Mouse (Mus musculus): Measurements from ENCODE around the gene Cblc. TPM values are rescaled to one million over a fixed set of nuclear protein-coding genes. Genes with fewer than 3 reads are reported as not detected.

The Cblc gene
- polyA plus RNA-seq, 1 experiment from 2014 or later: not detected

DNA sequence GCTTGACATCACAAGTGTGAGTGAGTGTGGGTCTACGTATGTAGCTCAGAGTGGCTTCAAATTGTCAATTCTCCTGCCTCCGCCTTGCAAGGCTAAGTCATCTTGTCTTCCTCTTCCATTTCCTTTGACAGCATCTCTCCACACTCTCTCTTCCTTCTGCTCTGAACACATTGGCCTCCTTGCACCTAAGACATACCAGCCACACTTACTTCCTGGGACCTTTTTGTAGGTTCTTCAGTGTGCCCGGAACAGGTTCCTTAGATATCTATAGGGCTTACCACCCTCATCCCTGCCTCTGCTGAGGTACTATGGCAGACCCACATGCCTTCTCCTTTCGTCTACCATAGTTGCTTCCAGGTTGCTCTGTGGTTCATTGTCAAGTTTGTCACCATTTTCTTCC is 16.6 kb upstream of the Cblc start:
- peaks cover 21% of the 10 kb centered on the region for H3K4me1 ChIP-seq (replicated peaks; ENCODE audit: control insufficient read depth, insufficient read depth, low read length)
- no peak for ATAC-seq

DNA sequence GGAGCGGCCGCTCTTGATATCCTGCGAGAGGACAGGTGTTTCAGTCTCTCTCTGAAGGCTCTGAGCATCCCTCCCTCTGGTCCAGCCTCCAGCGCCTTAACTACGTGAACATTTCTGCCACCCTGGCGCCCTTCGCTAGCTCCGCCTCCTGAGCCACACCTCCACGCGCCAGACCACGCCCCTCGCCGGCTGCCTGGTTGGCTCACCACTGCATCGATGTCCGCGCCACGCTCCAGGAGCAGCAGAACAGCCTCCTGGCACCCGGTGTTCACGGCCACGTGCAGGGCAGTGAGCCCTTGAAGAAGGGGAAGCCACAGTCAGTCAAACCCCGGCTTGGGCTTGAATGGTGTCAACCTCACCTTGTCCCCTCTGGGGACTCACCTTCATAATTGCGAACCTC is 14.5 kb upstream of the Cblc start:
- Histone ChIP-seq H3K27me3 (replicated peaks; ENCODE audit: control insufficient read depth, insufficient read depth, low read length) (peaks cover 34% of the 10 kb centered on the region), H3K27ac (ENCODE audit: low read length) (no peak overlapping the region), H3K9me3 (ENCODE audit: control insufficient read depth, low read length) (no peaks in the 10 kb centered on the region; the same call in 1 of the 2 replicates), H3K4me3 (replicated peaks; ENCODE audit: low read length) (peak overlapping the region; percentile 22), H3K4me1 (replicated peaks; ENCODE audit: control insufficient read depth, insufficient read depth, low read length) (peaks cover 9% of the 10 kb centered on the region), H3K36me3 (ENCODE audit: control insufficient read depth, insufficient read depth) (no peaks in the 10 kb centered on the region), H3K9ac (replicated peaks; ENCODE audit: low read depth, low read length) (no peak overlapping the region), H3K4me2 (ENCODE audit: low read length) (peak overlapping the region; percentile 42)
- peak; percentile 32; the same call in 1 of the 2 replicates for ATAC-seq
- 6% methylated on average over 22 of the region's 22 CpGs for WGBS

More for the DNA sequence above, 16.6 kb upstream of the Cblc start:
- Histone ChIP-seq H3K36me3 (ENCODE audit: control insufficient read depth, insufficient read depth) (no peaks in the 10 kb centered on the region), H3K27me3 (replicated peaks; ENCODE audit: control insufficient read depth, insufficient read depth, low read length) (peaks cover 44% of the 10 kb centered on the region), H3K27ac (ENCODE audit: low read length) (no peak overlapping the region), H3K9ac (replicated peaks; ENCODE audit: low read depth, low read length) (no peak overlapping the region), H3K9me3 (ENCODE audit: control insufficient read depth, low read length) (no peaks in the 10 kb centered on the region; the same call in 1 of the 2 replicates), H3K4me3 (replicated peaks; ENCODE audit: low read length) (no peak overlapping the region), H3K4me2 (ENCODE audit: low read length) (no peak overlapping the region)
- whole genome bisulfite sequencing: 89% methylated on average over 4 of the region's 4 CpGs

DNA sequence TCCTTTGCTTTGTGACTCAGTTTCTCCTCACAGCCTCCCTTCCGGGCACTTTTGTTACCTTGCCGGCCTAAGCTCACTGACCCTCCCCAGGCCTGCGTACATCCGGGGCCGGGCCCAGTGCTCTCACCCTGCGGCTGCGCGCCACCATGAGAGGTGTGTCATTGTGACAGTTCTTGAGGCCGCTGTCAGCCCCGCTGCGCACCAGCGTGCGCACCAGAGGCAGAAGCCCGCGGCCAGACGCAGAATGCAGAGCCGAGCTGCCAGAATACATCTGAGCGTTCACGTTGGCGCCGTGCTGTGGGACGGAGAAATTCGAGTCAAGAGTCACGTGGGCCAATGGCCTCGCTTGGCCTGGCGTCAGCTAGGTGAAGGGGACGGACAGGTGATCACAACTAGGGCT is 12.8 kb upstream of the Cblc start:
- H3K4me1 ChIP-seq (replicated peaks; ENCODE audit: control insufficient read depth, insufficient read depth, low read length): peaks cover 5% of the 10 kb centered on the region
- H3K36me3 ChIP-seq (ENCODE audit: control insufficient read depth, insufficient read depth): no peaks in the 10 kb centered on the region
- H3K9me3 ChIP-seq (ENCODE audit: control insufficient read depth, low read length): no peaks in the 10 kb centered on the region
- peak; percentile 50; the same call in 1 of the 2 replicates for ATAC-seq
- H3K27me3 ChIP-seq (replicated peaks; ENCODE audit: control insufficient read depth, insufficient read depth, low read length): peaks cover 34% of the 10 kb centered on the region
- H3K4me3 ChIP-seq (replicated peaks; ENCODE audit: low read length): peak overlapping the region; percentile 3
- H3K4me2 ChIP-seq (ENCODE audit: low read length): peak overlapping the region; percentile 12
- H3K9ac ChIP-seq (replicated peaks; ENCODE audit: low read depth, low read length): no peak overlapping the region
- no peak overlapping the region for H3K27ac ChIP-seq (ENCODE audit: low read length)
- WGBS: 3% methylated on average over 27 of the region's 27 CpGs

DNA sequence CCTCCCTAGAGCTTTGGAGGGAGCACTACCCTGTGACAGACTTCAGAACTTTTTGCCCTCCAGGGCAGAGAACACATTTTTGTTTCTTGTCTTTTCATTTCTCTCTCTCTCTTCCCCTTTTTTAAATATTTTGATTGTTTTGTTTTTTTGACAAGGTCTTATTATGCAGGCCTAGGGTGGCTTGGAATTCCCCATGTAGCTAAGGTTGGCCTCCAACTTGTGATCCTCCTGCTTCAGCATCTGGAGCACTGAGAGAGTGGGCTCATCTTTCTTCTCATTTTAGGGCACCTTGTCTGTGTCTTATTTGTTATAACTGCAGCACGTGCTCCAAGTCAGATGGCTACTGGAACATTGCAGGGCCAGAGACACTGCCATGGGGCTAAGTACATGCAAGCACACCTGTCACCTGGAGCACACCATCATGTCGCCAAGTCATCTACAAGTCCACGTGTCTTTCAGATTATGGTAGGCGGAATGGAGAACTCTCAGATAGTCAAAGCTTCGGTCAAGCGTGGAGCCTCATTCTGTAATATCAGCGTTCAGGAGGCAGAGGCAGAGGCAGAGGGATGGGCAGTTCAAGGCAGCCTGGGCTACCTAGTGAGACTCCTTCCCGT is 9.9 kb upstream of the Cblc start:
- no peak for ATAC-seq
- no peak overlapping the region for H3K27ac ChIP-seq (ENCODE audit: low read length)
- no peak overlapping the region for H3K4me3 ChIP-seq (replicated peaks; ENCODE audit: low read length)
- H3K9ac ChIP-seq (replicated peaks; ENCODE audit: low read depth, low read length): no peak overlapping the region
- 85% methylated on average over 8 of the region's 8 CpGs for WGBS
- peaks cover 25% of the 10 kb centered on the region for H3K27me3 ChIP-seq (replicated peaks; ENCODE audit: control insufficient read depth, insufficient read depth, low read length)
- no peaks in the 10 kb centered on the region for H3K9me3 ChIP-seq (ENCODE audit: control insufficient read depth, low read length)
- peaks cover 5% of the 10 kb centered on the region for H3K4me1 ChIP-seq (replicated peaks; ENCODE audit: control insufficient read depth, insufficient read depth, low read length)
- H3K36me3 ChIP-seq (ENCODE audit: control insufficient read depth, insufficient read depth): no peaks in the 10 kb centered on the region
- no peak overlapping the region for H3K4me2 ChIP-seq (ENCODE audit: low read length)

DNA sequence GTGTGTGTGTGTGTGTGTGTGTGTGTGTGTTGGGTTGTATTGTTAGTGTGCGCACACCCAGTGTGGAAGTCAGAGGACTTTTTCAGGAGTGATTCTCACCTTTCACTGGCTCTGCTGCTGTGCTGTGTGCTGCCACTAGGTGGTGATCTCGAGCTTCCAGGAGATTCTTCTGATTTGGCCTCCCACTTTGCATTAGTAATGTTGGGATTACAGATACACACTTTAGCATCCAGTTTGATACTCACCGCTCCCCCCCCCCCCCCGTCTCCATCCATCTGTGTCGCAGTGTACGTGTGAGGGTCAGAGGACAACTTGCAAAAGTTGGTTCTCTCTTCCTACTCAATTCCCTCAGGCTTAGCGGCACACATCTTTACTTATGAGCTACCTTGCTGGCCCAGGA is 6.4 kb upstream of the Cblc start:
- no peak overlapping the region for H3K4me2 ChIP-seq (ENCODE audit: low read length)

DNA sequence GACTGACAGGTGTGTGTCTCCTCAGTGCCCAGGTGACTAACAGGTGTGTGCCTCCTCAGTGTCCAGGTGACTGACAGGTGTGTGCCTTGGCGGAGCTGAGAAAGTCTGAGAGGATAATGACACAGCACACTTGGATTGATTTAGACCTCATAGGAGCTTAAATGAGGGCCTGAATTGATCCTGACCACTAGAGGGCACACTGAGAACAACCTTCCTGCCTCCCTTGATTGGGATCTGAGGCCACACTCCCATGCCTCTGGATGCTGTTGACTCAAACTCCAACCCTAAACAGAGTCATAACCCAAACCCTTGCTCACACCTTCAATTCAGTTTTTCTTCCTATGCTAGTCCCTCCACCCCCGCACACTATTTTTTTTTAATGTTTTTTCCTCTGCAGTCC is 4.2 kb upstream of the Cblc start:
- H3K4me1 ChIP-seq (replicated peaks; ENCODE audit: control insufficient read depth, insufficient read depth, low read length): no peaks in the 10 kb centered on the region
- 20% methylated on average over 2 of the region's 2 CpGs for WGBS

More for the DNA sequence above, 6.4 kb upstream of the Cblc start:
- Histone ChIP-seq H3K4me3 (replicated peaks; ENCODE audit: low read length) (no peak overlapping the region), H3K27me3 (replicated peaks; ENCODE audit: control insufficient read depth, insufficient read depth, low read length) (peaks cover under 1% of the 10 kb centered on the region; the same call in 1 of the 2 replicates), H3K27ac (ENCODE audit: low read length) (no peak overlapping the region), H3K36me3 (ENCODE audit: control insufficient read depth, insufficient read depth) (no peaks in the 10 kb centered on the region), H3K9ac (replicated peaks; ENCODE audit: low read depth, low read length) (no peak overlapping the region), H3K4me1 (replicated peaks; ENCODE audit: control insufficient read depth, insufficient read depth, low read length) (no peaks in the 10 kb centered on the region), H3K9me3 (ENCODE audit: control insufficient read depth, low read length) (no peaks in the 10 kb centered on the region)
- 15% methylated on average over 7 of the region's 7 CpGs for WGBS
- no peak for ATAC-seq

DNA sequence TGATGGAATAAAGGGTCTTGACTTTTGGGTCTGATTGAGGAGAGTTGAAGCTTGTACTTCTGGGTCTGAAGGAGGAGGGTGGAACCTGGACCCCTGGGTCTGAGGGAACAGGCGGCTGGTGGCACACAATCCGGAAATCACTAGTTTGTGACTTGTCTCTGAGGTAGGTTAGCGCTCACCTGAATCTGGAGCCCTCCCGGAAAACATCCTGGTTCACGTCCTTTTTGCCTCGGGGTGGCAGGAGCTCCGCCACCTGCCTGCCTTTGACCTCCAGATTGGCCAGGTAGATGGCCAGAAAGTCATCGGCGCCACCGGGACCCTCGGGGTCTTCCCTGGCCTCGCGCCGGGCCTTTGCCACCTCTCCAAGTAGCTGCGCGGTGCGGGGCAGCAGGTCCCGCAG is 355 bp downstream of the Cblc start:
- no peaks in the 10 kb centered on the region for H3K9me3 ChIP-seq (ENCODE audit: control insufficient read depth, low read length)
- no peak overlapping the region for H3K4me3 ChIP-seq (replicated peaks; ENCODE audit: low read length)
- H3K4me1 ChIP-seq (replicated peaks; ENCODE audit: control insufficient read depth, insufficient read depth, low read length): no peaks in the 10 kb centered on the region
- H3K36me3 ChIP-seq (ENCODE audit: control insufficient read depth, insufficient read depth): no peaks in the 10 kb centered on the region
- WGBS: 14% methylated on average over 18 of the region's 18 CpGs
- H3K9ac ChIP-seq (replicated peaks; ENCODE audit: low read depth, low read length): no peak overlapping the region
- ATAC-seq: no peak
- H3K4me2 ChIP-seq (ENCODE audit: low read length): no peak overlapping the region
- H3K27ac ChIP-seq (ENCODE audit: low read length): no peak overlapping the region
- H3K27me3 ChIP-seq (replicated peaks; ENCODE audit: control insufficient read depth, insufficient read depth, low read length): peaks cover 22% of the 10 kb centered on the region

More for the DNA sequence above, 4.2 kb upstream of the Cblc start:
- Histone ChIP-seq H3K9me3 (ENCODE audit: control insufficient read depth, low read length) (no peaks in the 10 kb centered on the region), H3K36me3 (ENCODE audit: control insufficient read depth, insufficient read depth) (no peaks in the 10 kb centered on the region), H3K9ac (replicated peaks; ENCODE audit: low read depth, low read length) (no peak overlapping the region), H3K27ac (ENCODE audit: low read length) (no peak overlapping the region), H3K27me3 (replicated peaks; ENCODE audit: control insufficient read depth, insufficient read depth, low read length) (peaks cover 20% of the 10 kb centered on the region), H3K4me2 (ENCODE audit: low read length) (no peak overlapping the region), H3K4me3 (replicated peaks; ENCODE audit: low read length) (no peak overlapping the region)
- ATAC-seq: no peak

DNA sequence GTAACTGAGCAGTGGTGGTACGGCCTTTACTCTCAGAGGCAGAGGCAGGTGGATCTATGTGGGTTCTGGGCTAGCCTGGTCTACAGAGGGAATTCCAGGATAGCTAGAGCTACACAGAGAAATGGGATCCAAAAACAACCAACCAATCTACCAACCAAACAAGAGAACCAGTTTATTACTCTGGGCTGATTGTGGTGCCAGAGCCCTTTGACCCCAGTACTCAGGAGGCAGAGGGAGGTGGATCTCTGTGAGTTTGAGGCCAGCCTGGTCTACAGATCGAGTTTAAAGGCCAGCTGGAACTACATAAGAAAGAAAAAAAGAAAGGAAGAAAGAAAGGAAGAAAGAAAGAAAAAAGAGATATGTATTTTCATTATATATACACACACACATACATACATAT is 1.4 kb downstream of the Cblc start:
- no peak for ATAC-seq
- Histone ChIP-seq H3K4me3 (replicated peaks; ENCODE audit: low read length) (no peak overlapping the region), H3K9ac (replicated peaks; ENCODE audit: low read depth, low read length) (no peak overlapping the region)

DNA sequence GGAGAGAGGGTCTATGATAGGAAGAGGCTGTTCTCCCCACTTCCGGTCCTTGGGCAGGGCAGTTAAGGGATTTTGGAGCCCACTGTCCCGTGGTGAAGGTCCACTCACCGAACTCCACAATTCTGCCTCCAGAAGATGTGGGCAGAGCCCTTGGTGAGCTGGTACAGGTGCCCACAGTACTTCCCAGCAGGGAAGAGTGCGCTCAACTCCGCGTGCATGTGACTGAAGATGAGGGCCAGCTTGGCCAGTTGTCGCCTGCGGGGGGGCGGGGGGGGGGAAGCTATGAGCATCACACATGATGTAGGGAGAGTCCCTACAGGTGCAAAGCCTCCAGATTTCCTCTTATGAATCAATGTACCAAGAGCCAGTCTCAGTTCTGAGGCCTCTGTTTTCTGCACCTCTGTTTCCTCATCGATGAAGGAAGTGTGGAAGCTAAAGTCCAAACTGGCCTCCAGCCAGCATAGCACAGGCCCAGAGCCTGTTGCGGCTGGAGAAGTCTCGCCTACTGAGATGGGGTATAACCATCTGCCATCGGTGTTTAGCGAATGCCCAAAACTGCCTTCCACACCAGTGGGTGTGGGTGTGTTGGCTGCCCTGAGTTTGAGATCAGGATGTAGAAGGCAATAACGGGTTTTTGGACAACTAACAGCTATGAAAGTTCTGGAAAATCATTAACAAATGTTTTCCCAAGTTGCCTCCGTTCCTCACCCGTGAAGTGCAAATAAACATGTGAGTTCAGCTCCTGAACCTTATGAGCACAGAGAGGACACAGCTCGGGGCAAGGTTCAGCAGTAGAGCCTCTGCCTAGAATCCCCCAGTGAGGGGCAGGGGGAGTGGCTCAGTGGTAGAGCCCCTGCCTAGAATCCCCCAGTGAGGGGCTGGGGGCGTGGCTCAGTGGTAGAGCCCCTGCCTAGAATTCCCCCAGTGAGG is 3.6 kb downstream of the Cblc start:
- Histone ChIP-seq H3K27ac (ENCODE audit: low read length) (no peak overlapping the region), H3K4me3 (replicated peaks; ENCODE audit: low read length) (no peak overlapping the region), H3K36me3 (ENCODE audit: control insufficient read depth, insufficient read depth) (no peaks in the 10 kb centered on the region), H3K4me2 (ENCODE audit: low read length) (no peak overlapping the region), H3K9ac (replicated peaks; ENCODE audit: low read depth, low read length) (no peak overlapping the region), H3K9me3 (ENCODE audit: control insufficient read depth, low read length) (no peaks in the 10 kb centered on the region), H3K4me1 (replicated peaks; ENCODE audit: control insufficient read depth, insufficient read depth, low read length) (peaks cover 6% of the 10 kb centered on the region), H3K27me3 (replicated peaks; ENCODE audit: control insufficient read depth, insufficient read depth, low read length) (peaks cover 25% of the 10 kb centered on the region)
- ATAC-seq: no peak
- WGBS: 88% methylated on average over 19 of the region's 19 CpGs

More for the DNA sequence above, 1.4 kb downstream of the Cblc start:
- WGBS: 55% methylated on average over 2 of the region's 2 CpGs
- H3K4me1 ChIP-seq (replicated peaks; ENCODE audit: control insufficient read depth, insufficient read depth, low read length): peaks cover 1% of the 10 kb centered on the region; the same call in 1 of the 2 replicates
- H3K4me2 ChIP-seq (ENCODE audit: low read length): no peak overlapping the region
- peaks cover 24% of the 10 kb centered on the region for H3K27me3 ChIP-seq (replicated peaks; ENCODE audit: control insufficient read depth, insufficient read depth, low read length)
- H3K27ac ChIP-seq (ENCODE audit: low read length): no peak overlapping the region
- H3K9me3 ChIP-seq (ENCODE audit: control insufficient read depth, low read length): no peaks in the 10 kb centered on the region
- no peaks in the 10 kb centered on the region for H3K36me3 ChIP-seq (ENCODE audit: control insufficient read depth, insufficient read depth)

Data from forebrain, embryonic 16.5 days (tissue).